Mouse (Mus musculus) limb, embryonic 15.5 days (tissue): ENCODE data around the gene Txn2. TPM values are rescaled to one million over a fixed set of nuclear protein-coding genes. Genes with fewer than 3 reads are reported as not detected.
"Not testable (repeated sequence)": the region's sequence is repeated elsewhere in the genome, so short reads cannot be mapped to it uniquely, and the experiment has no call there.

Source experiments
- ATAC-seq: fragments of 200-750 bp; cut with Nextera tagmentation; 2 replicates; pipeline ENCODE4 v1.8.0; 2017; ENCODE audit warnings: low read depth, moderate TSS enrichment; ENCODE audit not compliant: insufficient number of reproducible peaks, low FRiP score, low TSS enrichment
- H3K27ac ChIP-seq: fragments of 300-500 bp; sonication (generic); 2 replicates; pipeline ENCODE4 v1.5.1; 2015; ENCODE audit warnings: moderate library complexity, mild to moderate bottlenecking, inconsistent platforms
- H3K27me3 ChIP-seq: fragments of 300-500 bp; sonication (generic); 2 replicates; pipeline ENCODE4 v1.6.1; 2015; ENCODE audit warnings: inconsistent platforms
- H3K36me3 ChIP-seq: fragments of 300-500 bp; sonication (generic); 2 replicates; pipeline ENCODE4 v1.6.1; 2015; ENCODE audit warnings: inconsistent platforms
- H3K4me1 ChIP-seq: fragments of 300-500 bp; sonication (generic); 2 replicates; pipeline ENCODE4 v1.6.1; 2015; ENCODE audit warnings: inconsistent platforms
- H3K4me2 ChIP-seq: fragments of 300-500 bp; sonication (generic); 2 replicates; pipeline ENCODE4 v1.6.1; 2015; ENCODE audit warnings: mild to moderate bottlenecking, inconsistent platforms
- H3K4me3 ChIP-seq: fragments of 300-500 bp; sonication (generic); 2 replicates; pipeline ENCODE4 v1.5.1; 2015; ENCODE audit warnings: mild to moderate bottlenecking, inconsistent platforms
- H3K9ac ChIP-seq: fragments of 300-500 bp; sonication (generic); 2 replicates; pipeline ENCODE4 v1.6.1; 2015; ENCODE audit warnings: inconsistent platforms
- H3K9me3 ChIP-seq: fragments of 300-500 bp; sonication (generic); 2 replicates; pipeline ENCODE4 v1.6.1; 2016; ENCODE audit warnings: inconsistent platforms
- WGBS: fragments of 180-500 bp; shearing (Covaris S2); methylation state at CpG from one replicate; pipeline ENCODE4 v1.1.7; 2015; 5-methylcytosine and 5-hydroxymethylcytosine counted together
- polyA plus RNA-seq: library from polyadenylated mRNA; unstranded; fragments of >200 nt; fragmentation: Nextera tagmentation; extraction: Ambion mirVana; gene quantifications from 2 replicates; pipeline ENCODE4 v1.2.1, GENCODE M21; 2015

The Txn2 gene
- polyA plus RNA-seq, 1 experiment from 2014 or later = 231 TPM

- 71% methylated on average over 3 of the region's 3 CpGs for WGBS
- no peak overlapping the region for H3K4me2 ChIP-seq
These were observed 55.8 kb downstream of the Txn2 start for GRCm38 (mm10) chr15:77872996-77873395.

GRCm38 (mm10) chr15:77868340-77868739 is 60.5 kb downstream of the Txn2 start:
- Histone ChIP-seq H3K4me1 (no peaks in the 10 kb centered on the region), H3K4me2 (no peak overlapping the region), H3K36me3 (no peaks in the 10 kb centered on the region), H3K4me3 (no peak overlapping the region), H3K27me3 (no peaks in the 10 kb centered on the region), H3K27ac (no peak overlapping the region), H3K9me3 (no peaks in the 10 kb centered on the region), H3K9ac (no peak overlapping the region)
- 92% methylated on average over 5 of the region's 5 CpGs for WGBS
- no peak for ATAC-seq

More at GRCm38 (mm10) chr15:77872996-77873395, 55.8 kb downstream of the Txn2 start:
- H3K36me3 ChIP-seq = no peaks in the 10 kb centered on the region
- no peaks in the 10 kb centered on the region for H3K4me1 ChIP-seq
- no peak overlapping the region for H3K4me3 ChIP-seq
- ATAC-seq = no peak
- H3K27me3 ChIP-seq = no peaks in the 10 kb centered on the region
- no peak overlapping the region for H3K9ac ChIP-seq
- no peak overlapping the region for H3K27ac ChIP-seq
- no peaks in the 10 kb centered on the region for H3K9me3 ChIP-seq

- not testable (repeated sequence) for H3K4me1 ChIP-seq, H3K9me3 ChIP-seq, H3K4me3 ChIP-seq, H3K4me2 ChIP-seq, ATAC-seq, H3K36me3 ChIP-seq, H3K9ac ChIP-seq, H3K27me3 ChIP-seq, H3K27ac ChIP-seq
- 75% methylated on average over 9 of the region's 10 CpGs for WGBS
These were observed 61.4 kb downstream of the Txn2 start for GRCm38 (mm10) chr15:77867231-77867968.

- Histone ChIP-seq H3K4me3 (no peak overlapping the region), H3K4me1 (no peaks in the 10 kb centered on the region), H3K27me3 (no peaks in the 10 kb centered on the region), H3K9me3 (no peaks in the 10 kb centered on the region), H3K9ac (no peak overlapping the region), H3K36me3 (no peaks in the 10 kb centered on the region), H3K4me2 (no peak overlapping the region), H3K27ac (no peak overlapping the region)
- no peak for ATAC-seq
- WGBS = 52% methylated on average over 11 of the region's 11 CpGs
These were observed 62.1 kb downstream of the Txn2 start for GRCm38 (mm10) chr15:77866583-77867220.

Other genes starting within 250 kb of the Txn2 start
- gene Apol7e, start 230.1 kb downstream of the Txn2 start, polyA plus RNA-seq = 0.09 and 0.13 TPM in 2 replicates
- gene Apol9b, start 200.0 kb downstream of the Txn2 start, polyA plus RNA-seq = 0.12 and 0.22 TPM in 2 replicates
- 0.14 and 0.15 TPM in 2 replicates for gene Apol8, start 172.0 kb downstream of the Txn2 start, polyA plus RNA-seq
- 39.9 and 44.1 TPM in 2 replicates for gene Myh9, start 86.8 kb downstream of the Txn2 start, polyA plus RNA-seq
- gene Foxred2, start 27.7 kb upstream of the Txn2 start, polyA plus RNA-seq = 3.7 and 4.2 TPM in 2 replicates
- 181 and 188 TPM in 2 replicates for gene Eif3d, start 41.8 kb upstream of the Txn2 start, polyA plus RNA-seq
- 0.04 TPM in 1 of 2 replicates, not detected in the other for gene Cacng2, start 191.0 kb upstream of the Txn2 start, polyA plus RNA-seq
- gene Ift27, start 245.1 kb upstream of the Txn2 start, polyA plus RNA-seq = 75.7 and 83.1 TPM in 2 replicates